In genomic region chr9:120708507-120708906, GRCm38 (mm10) we compare ENCODE assay signal across 9 mouse cellular contexts.
A peak's percentile ranks its signal among the peaks of the same experiment; 100 is the strongest.
DNase-seq lines count a peak whose midpoint lies in the region; ATAC-seq and TF ChIP-seq lines count a peak whose summit lies in the region.
"Had no signal": no experiment of that assay in that cellular context is flagged by ENCODE, and none has a peak within 500 bp of the region (broad histone marks: within the 10 kb centered on the region; RNA-seq: fewer than 3 reads in every experiment).

No protein-coding gene starts in this region.

- peaks cover 20% of the 10 kb centered on the region for H3K9me3 ChIP-seq in E14TG2a.4 (ENCODE audit: low read length)
- peaks cover 2% of the 10 kb centered on the region; the same call in 1 of the 2 replicates for H3K9me3 ChIP-seq in forebrain, embryonic 16.5 days (ENCODE audit: control insufficient read depth, low read length)
- no peaks in the 10 kb centered on the region for H3K9me3 ChIP-seq in limb, embryonic 14.5 days (ENCODE audit: control insufficient read depth, low read length)

- H3K27me3 ChIP-seq in E14TG2a.4 (ENCODE audit: insufficient read depth, low read length): no peaks in the 10 kb centered on the region
- no peaks in the 10 kb centered on the region for H3K27me3 ChIP-seq in forebrain, embryonic 16.5 days (replicated peaks; ENCODE audit: control insufficient read depth, insufficient read depth, low read length)
- H3K27me3 ChIP-seq in limb, embryonic 14.5 days (ENCODE audit: control insufficient read depth, insufficient read depth, low read length): no peaks in the 10 kb centered on the region

- no peak for TF ChIP-seq POLR2A in limb, embryonic 14.5 days (IDR thresholded peaks at IDR 0.05; ENCODE audit: borderline replicate concordance, extremely low read depth, insufficient read depth, insufficient read length)

- H3K4me2 ChIP-seq in forebrain, embryonic 16.5 days (ENCODE audit: low read length): peak overlapping the region; percentile 49
- peak overlapping the region; percentile 31 for H3K4me2 ChIP-seq in limb, embryonic 14.5 days (replicated peaks; ENCODE audit: low read depth, low read length, severe bottlenecking)

- intact Hi-C loops in gastrocnemius, adult 2 months (cut with DNase I): no loop called here

- peak overlapping the region; percentile 48 for H3K4me3 ChIP-seq in gastrocnemius, adult 2 months
- peak overlapping the region; percentile 50 for H3K4me3 ChIP-seq in E14TG2a.4 (replicated peaks; ENCODE audit: low read length)
- H3K4me3 ChIP-seq in forebrain, embryonic 16.5 days (replicated peaks; ENCODE audit: low read length): peak overlapping the region; percentile 25
- no peak overlapping the region for H3K4me3 ChIP-seq in limb, embryonic 14.5 days (replicated peaks; ENCODE audit: low read length)

- TF ChIP-seq CTCF in gastrocnemius, adult 2 months (IDR thresholded peaks at IDR 0.05): no peak
- TF ChIP-seq CTCF in E14TG2a.4 (conservative IDR thresholded peaks at IDR 0.05; ENCODE audit: low read length): no peak

- H3K36me3 ChIP-seq in E14TG2a.4 (ENCODE audit: insufficient read depth, low read length): no peaks in the 10 kb centered on the region
- H3K36me3 ChIP-seq in forebrain, embryonic 16.5 days (ENCODE audit: control insufficient read depth, insufficient read depth): no peaks in the 10 kb centered on the region
- H3K36me3 ChIP-seq in limb, embryonic 14.5 days (ENCODE audit: control insufficient read depth, insufficient read depth, low read length): no peaks in the 10 kb centered on the region

- no peak for DNase-seq in gastrocnemius, adult 2 months
- no peak for DNase-seq in gastrocnemius, adult 8-10 months (ENCODE audit: low spot score in 2 of 2)
- DNase-seq in limb, embryonic 14.5 days (ENCODE audit: low spot score): peak; percentile 23
- DNase-seq in c-Kit-positive CD71-positive TER-119-positive erythroid progenitor cells, embryonic 14.5 days (ENCODE audit: low spot score): no peak
- DNase-seq in adrenal gland, postnatal 25 days: no peak
- no peak for DNase-seq in ovary, postnatal 10 days (ENCODE audit: low spot score)
- DNase-seq: embryo, embryonic 11 days had no signal

- peaks cover 31% of the 10 kb centered on the region for H3K4me1 ChIP-seq in E14TG2a.4 (replicated peaks; ENCODE audit: low read depth, low read length)
- H3K4me1 ChIP-seq in forebrain, embryonic 16.5 days (replicated peaks; ENCODE audit: control insufficient read depth, insufficient read depth, low read length): peaks cover 12% of the 10 kb centered on the region
- peaks cover 11% of the 10 kb centered on the region; the same call in 1 of the 2 replicates for H3K4me1 ChIP-seq in limb, embryonic 14.5 days (ENCODE audit: control insufficient read depth, insufficient read depth, low read length)

- H3K9ac ChIP-seq in forebrain, embryonic 16.5 days (replicated peaks; ENCODE audit: low read depth, low read length): peak overlapping the region; percentile 44
- H3K9ac ChIP-seq in limb, embryonic 14.5 days (ENCODE audit: low read depth, low read length, severe bottlenecking): peak overlapping the region; percentile 8

- WGBS in forebrain, embryonic 16.5 days: 8% methylated on average over 11 of the region's 11 CpGs
- WGBS in limb, embryonic 14.5 days: 21% methylated on average over 11 of the region's 11 CpGs

- no peak for ATAC-seq in forebrain, embryonic 16.5 days
- no peak for ATAC-seq in limb, embryonic 14.5 days (ENCODE audit: low FRiP score, low read depth)

- H3K27ac ChIP-seq in gastrocnemius, adult 2 months: peak overlapping the region; percentile 43
- no peak overlapping the region for H3K27ac ChIP-seq in forebrain, embryonic 16.5 days (ENCODE audit: low read length)
- H3K27ac ChIP-seq in limb, embryonic 14.5 days (replicated peaks; ENCODE audit: low read depth, low read length): no peak overlapping the region
